Mouse (Mus musculus) monocyte, adult 2 months (primary cell): ENCODE data around the gene Fhl1.

ENCODE experiments used
- DNase-seq, 2 experiments: peaks; one replicate each; pipeline ENCODE4 v3.0.0; 2022; ENCODE audit warnings: low spot score in 2 of 2, low read depth in 1 of 2

Gene Fhl1

DNA sequence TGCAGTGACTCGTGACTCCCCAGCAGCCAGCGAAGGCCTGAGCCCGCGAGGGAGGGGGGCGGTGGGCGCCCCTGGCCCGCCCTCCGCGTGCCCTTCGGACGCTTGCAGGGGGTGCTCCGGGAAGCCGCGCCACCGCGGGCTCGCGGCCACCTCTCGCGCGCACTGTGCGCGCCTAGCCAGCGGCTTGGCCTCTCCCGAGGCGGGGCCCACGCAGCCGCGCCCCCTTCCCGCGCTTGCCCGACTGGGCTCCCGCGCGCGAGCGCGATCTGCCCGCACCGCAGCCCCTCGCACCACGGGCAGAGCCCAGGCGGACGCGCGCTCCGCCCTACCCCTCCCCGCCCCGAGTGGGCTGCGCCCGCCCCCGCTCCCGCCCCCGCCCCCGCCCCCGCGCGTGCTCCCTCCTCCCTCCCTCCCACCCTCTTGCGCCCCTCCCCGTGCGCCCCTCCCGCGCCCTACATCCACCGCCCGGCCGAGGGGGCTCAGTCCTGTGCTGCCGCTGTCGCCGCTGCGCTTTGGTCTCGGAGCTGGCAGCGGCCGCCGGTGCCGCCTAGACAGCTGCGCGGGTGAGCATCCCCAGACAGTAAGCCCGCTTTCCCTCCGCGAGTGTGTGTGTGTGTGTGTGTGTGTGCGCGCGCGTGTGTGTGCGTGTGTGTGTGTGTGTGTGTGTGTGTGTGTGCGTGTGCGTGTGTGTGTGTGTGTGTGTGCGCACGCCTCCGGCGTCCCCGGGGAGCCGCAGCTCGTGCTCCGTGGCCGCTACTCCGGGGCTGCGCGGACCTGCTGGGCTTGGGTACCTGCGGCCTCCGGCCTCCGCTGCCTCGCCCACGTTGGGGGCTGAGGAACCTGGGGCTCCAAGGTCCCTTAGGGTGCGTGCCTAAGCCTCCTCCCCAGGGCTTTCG lies at the start of gene Fhl1:
Gene Fhl1, plus strand, starts transcription at position 482 of the 896 bp plus-strand sequence.
- no peak for DNase-seq

DNA sequence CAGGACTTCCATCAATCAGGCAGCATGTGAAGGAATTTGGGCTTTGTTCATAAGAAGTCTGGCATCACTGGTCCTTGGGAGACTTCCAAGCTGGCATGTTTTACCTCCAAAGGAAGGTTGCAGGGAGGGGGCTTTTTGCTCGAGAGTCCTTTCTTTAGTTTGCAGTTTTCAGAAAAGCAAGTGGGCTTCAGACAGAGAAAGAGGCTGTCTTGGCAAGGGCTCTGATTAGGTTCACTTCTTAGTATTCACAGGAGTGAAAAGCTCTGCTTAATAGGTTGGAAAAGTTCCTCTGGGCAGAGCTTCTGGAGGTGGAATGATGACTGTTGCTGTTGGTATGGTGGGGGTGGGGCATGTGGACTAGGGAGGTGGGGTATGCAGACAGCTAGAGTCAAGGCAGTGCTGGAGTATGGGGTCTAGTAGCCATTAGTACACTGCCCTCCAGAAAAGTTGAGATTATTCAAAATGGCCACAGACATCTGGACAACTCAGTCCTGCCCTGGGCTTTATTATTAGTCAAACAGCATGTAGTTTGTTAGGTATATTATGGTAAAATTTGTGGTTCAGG lies 49.3 kb upstream of the Fhl1 start:
- DNase-seq = no peak

- DNase-seq = no peak
These were observed 48.1 kb upstream of the Fhl1 start for GRCm38 (mm10) chrX:56683521-56683920.

- no peak for DNase-seq
These were observed 39.0 kb upstream of the Fhl1 start for GRCm38 (mm10) chrX:56692554-56692953.

GRCm38 (mm10) chrX:56694539-56694938 lies 37.0 kb upstream of the Fhl1 start:
- no peak for DNase-seq

- DNase-seq = no peak
These were observed 34.3 kb upstream of the Fhl1 start for GRCm38 (mm10) chrX:56697199-56697780.

DNA sequence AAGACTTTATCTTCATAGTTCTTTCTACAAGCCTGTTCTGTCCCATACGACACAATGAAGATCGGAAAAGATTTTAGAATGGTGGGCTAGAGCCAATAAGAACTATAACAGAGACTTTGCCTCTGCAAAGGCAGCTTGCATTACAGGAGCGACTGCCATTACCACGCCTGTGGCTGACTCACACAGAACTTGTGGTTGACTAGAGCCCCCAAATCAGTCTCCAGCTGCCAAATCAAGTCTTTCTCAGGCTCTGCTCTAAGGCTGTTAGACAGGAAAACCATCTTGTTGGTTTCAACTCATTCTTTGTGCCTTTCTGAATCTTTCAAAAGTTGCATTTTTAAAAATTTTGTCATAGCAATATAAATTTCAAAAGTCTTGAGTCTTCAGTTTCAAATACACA lies 33.7 kb upstream of the Fhl1 start:
- DNase-seq = no peak

- no peak for DNase-seq
These were observed 30.3 kb upstream of the Fhl1 start for GRCm38 (mm10) chrX:56701261-56701660.

- DNase-seq = no peak
These were observed 27.5 kb upstream of the Fhl1 start for GRCm38 (mm10) chrX:56703965-56704562.

- DNase-seq = no peak
These were observed 22.8 kb upstream of the Fhl1 start for GRCm38 (mm10) chrX:56708592-56709370.

- no peak for DNase-seq
These were observed 21.1 kb upstream of the Fhl1 start for GRCm38 (mm10) chrX:56710522-56710921.

GRCm38 (mm10) chrX:56712666-56713065 lies 18.9 kb upstream of the Fhl1 start:
- no peak for DNase-seq

DNA sequence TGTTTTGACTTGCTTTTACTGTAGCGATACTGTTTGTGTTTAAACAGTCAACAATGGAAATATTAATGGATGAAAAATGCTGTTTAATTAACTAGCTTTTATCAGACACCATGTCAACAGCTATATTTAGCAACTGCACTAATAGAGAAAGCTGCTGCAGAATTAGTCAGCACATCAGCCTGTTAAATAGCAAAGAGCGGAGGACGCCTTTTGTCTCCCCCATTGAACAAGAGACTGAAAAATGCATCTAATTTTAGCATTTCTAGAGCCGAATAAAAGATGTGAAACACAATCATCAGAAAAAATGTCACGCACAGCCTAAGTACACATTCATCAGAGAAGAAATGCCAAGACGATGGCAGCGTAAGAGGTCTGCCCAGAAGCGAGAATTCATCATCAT lies 9.0 kb upstream of the Fhl1 start:
- no peak for DNase-seq

- DNase-seq = no peak
These were observed 3.1 kb upstream of the Fhl1 start for GRCm38 (mm10) chrX:56728507-56728906.

- DNase-seq = no peak
These were observed 720 bp upstream of the Fhl1 start for GRCm38 (mm10) chrX:56730828-56731305.

DNA sequence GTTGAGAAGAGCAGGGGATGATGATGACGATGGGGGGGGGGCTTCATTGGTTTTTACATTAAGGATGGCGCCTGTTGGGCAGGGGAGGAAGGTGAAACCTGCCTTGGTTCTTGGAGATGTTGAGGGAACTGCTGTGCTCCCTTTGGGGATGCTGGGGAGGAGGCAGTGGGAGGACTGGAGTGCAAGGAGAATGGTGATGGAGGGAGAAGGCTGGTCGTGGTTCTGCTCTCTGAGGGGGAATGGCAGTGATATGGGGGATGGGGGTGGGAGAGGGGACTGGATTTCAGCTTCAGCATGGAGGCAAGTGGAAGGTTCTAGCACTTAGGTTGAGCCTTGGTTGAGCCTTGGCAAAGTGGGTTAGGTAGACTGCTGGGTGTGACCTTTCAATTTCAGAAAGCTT lies 814 bp downstream of the Fhl1 start:
- DNase-seq = no peak

GRCm38 (mm10) chrX:56734436-56734835 lies 2.8 kb downstream of the Fhl1 start:
- DNase-seq = no peak

GRCm38 (mm10) chrX:56736226-56736625 lies 4.6 kb downstream of the Fhl1 start:
- DNase-seq = no peak

- DNase-seq = no peak
These were observed 6.4 kb downstream of the Fhl1 start for GRCm38 (mm10) chrX:56737848-56738554.

GRCm38 (mm10) chrX:56741428-56741827 lies 9.8 kb downstream of the Fhl1 start:
- no peak for DNase-seq
